Mouse (Mus musculus) heart, postnatal 0 days (tissue): ENCODE measurements around the gene Celf2. TPM values are rescaled to one million over a fixed set of nuclear protein-coding genes. Genes with fewer than 3 reads are reported as not detected.

ENCODE experiments used
- ATAC-seq: fragments of 200-750 bp; cut with Nextera tagmentation; 2 replicates; pipeline ENCODE4 v1.8.0; 2017; ENCODE audit warnings: low read depth, moderate number of reproducible peaks, moderate library complexity; ENCODE audit not compliant: insufficient read depth
- DNase-seq: peaks from one replicate; pipeline ENCODE4 v3.0.0-alpha.2; 2016; ENCODE audit warnings: low spot score
- H3K27ac ChIP-seq: fragments of 300-500 bp; sonication (generic); 2 replicates; pipeline ENCODE4 v1.5.1; 2014; ENCODE audit warnings: low read depth, mild to moderate bottlenecking
- H3K27me3 ChIP-seq: fragments of 300-500 bp; sonication (generic); 2 replicates; pipeline ENCODE4 v1.6.1; 2014; ENCODE audit warnings: low read length, mixed read lengths; ENCODE audit not compliant: control insufficient read depth, insufficient read depth
- H3K36me3 ChIP-seq: fragments of 300-500 bp; sonication (generic); replicated peaks from 2 replicates; pipeline ENCODE4 v1.6.1; 2014; ENCODE audit warnings: low read length, mixed read lengths; ENCODE audit not compliant: control insufficient read depth, insufficient read depth
- H3K4me1 ChIP-seq: fragments of 300-500 bp; sonication (generic); 2 replicates; pipeline ENCODE4 v1.6.1; 2014; ENCODE audit warnings: antibody characterized with exemption; ENCODE audit not compliant: control insufficient read depth, insufficient read depth
- H3K4me2 ChIP-seq: fragments of 300-500 bp; sonication (generic); 2 replicates; pipeline ENCODE4 v1.6.1; 2014; ENCODE audit warnings: low read depth, mild to moderate bottlenecking, low read length, moderate library complexity
- H3K4me3 ChIP-seq: fragments of 300-500 bp; sonication (generic); 2 replicates; pipeline ENCODE4 v1.5.1; 2014; ENCODE audit warnings: low read depth, low read length
- H3K9ac ChIP-seq: fragments of 300-500 bp; sonication (generic); replicated peaks from 2 replicates; pipeline ENCODE4 v1.6.1; 2014; ENCODE audit warnings: low read depth, low read length, mixed read lengths
- H3K9me3 ChIP-seq: fragments of 300-500 bp; sonication (generic); replicated peaks from 2 replicates; pipeline ENCODE4 v1.6.1; 2016; ENCODE audit warnings: low read length; ENCODE audit not compliant: control insufficient read depth
- CTCF ChIP-seq: IDR thresholded peaks from 2 replicates; pipeline ENCODE4 v1.5.1; 2016; ENCODE audit warnings: antibody characterized with exemption, control low read depth, low read depth
- EP300 ChIP-seq: IDR thresholded peaks from 2 replicates; pipeline ENCODE4 v1.6.1; 2016; ENCODE audit warnings: antibody characterized with exemption, low read depth
- WGBS: fragments of 180-500 bp; shearing (Covaris S2); extraction: QIAGEN DNeasy Blood & Tissue Kit; methylation state at CpG from one replicate; pipeline ENCODE4 v1.1.7; 2014; 5-methylcytosine and 5-hydroxymethylcytosine counted together
- polyA plus RNA-seq: library from polyadenylated mRNA; unstranded; fragments of >200 nt; fragmentation: Nextera tagmentation; extraction: Ambion mirVana; gene quantifications from 2 replicates; pipeline ENCODE4 v1.2.1, GENCODE M21; 2015
- total RNA-seq: library from RNA; depleted of rRNA; stranded (reverse); fragments of >200 nt; gene quantifications from 2 replicates; pipeline ENCODE4 v1.2.3, GENCODE M21; 2014; ENCODE audit warnings: low replicate concordance

Celf2 gene
- total and polyA plus RNA-seq, 2 experiments from 2014 or later: 47.6 to 64.9 TPM

DNA sequence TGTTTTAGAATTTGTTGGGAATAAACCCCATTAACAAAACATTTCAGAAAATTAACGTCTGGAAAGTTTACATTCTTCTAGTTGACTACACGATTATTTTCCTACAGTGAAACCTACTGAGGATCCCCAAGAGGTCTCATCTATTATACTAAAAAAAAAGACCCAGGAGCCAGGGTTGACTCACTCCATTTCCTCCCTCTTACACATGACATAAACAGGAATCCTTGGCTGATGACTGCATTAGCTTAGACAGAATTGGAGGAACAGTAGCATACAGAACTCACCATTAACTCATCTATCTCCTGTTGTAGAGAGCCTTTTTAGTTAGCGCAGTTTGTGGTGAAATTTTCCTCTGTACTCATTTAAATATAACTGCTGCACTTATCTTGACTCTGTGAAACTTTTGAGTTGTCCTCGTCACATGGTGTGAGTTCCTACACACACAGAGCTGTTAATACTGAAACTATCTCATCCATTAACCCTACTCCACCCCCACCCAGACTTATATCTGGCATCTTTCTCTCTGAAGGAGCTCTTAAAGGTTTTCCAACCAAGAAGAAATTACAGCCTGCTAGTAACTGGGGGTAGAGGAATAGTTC lies 813.9 kb downstream of the Celf2 start:
- H3K4me3 ChIP-seq: no peak overlapping the region
- 40% methylated on average over 4 of the region's 4 CpGs for WGBS
- H3K27me3 ChIP-seq: no peaks in the 10 kb centered on the region
- H3K4me2 ChIP-seq: peak overlapping the region; percentile 28; the same call in 1 of the 2 replicates
- H3K36me3 ChIP-seq: no peaks in the 10 kb centered on the region
- DNase-seq (peak; percentile 30), ATAC-seq (peak; percentile 70; the same call in 1 of the 2 replicates)
- peaks cover 20% of the 10 kb centered on the region for H3K4me1 ChIP-seq
- H3K9me3 ChIP-seq: no peaks in the 10 kb centered on the region
- TF ChIP-seq EP300 (no peak), CTCF (no peak)
- H3K27ac ChIP-seq: peak overlapping the region; percentile 55
- H3K9ac ChIP-seq: no peak overlapping the region

DNA sequence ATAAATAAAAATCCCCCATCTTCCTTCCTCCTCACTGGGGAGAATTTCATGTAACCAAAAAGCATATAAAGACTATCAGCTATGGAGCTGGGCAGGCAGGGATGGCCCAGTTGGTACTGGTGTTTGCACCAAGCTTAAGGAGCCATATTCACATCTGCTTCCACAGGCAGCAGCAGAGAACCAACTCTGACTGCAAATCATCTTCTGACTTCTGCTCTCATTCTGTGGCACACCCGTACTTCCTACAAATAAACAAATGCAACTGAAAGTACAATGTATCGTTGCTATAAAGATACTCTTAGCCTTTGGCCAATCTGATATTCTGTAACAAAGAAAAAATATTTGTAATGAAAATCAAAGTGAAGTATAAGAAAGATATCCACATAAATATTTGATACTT lies 819.7 kb downstream of the Celf2 start:
- Histone ChIP-seq H3K27ac (no peak overlapping the region), H3K4me3 (no peak overlapping the region), H3K36me3 (no peaks in the 10 kb centered on the region), H3K4me1 (no peaks in the 10 kb centered on the region), H3K9me3 (no peaks in the 10 kb centered on the region), H3K9ac (no peak overlapping the region), H3K27me3 (no peaks in the 10 kb centered on the region), H3K4me2 (no peak overlapping the region)
- 89% methylated on average over 2 of the region's 2 CpGs for WGBS
- TF ChIP-seq EP300: no peak
- DNase-seq: no peak
- no peak for ATAC-seq

DNA sequence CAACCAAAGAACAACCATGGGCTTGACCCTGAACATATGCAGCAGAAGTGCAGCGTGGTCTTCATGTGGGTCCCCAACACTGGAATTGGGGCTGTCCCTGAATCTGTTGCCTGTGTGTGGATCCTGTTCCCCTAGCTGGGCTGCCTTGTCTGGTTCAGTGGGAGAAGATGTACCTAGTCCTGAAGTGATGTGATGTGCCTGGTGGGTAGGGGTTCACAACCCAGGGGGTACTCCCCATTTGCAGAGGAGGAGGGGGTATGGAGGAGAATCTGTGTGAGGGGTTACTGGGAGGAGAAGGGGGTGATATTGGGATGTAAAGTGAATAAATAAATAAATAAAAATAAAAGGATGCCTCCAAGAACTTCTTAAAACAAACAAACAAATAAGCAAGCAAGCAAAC lies 831.1 kb downstream of the Celf2 start:
- no peak overlapping the region for H3K4me2 ChIP-seq
- TF ChIP-seq EP300: no peak
- TF ChIP-seq CTCF: no peak
- ATAC-seq (no peak), DNase-seq (no peak)
- no peak overlapping the region for H3K4me3 ChIP-seq
- no peak overlapping the region for H3K9ac ChIP-seq
- no peaks in the 10 kb centered on the region for H3K4me1 ChIP-seq
- no peaks in the 10 kb centered on the region for H3K27me3 ChIP-seq
- no peaks in the 10 kb centered on the region for H3K9me3 ChIP-seq
- WGBS: 95% methylated on average over 1 of the region's 1 CpGs
- no peak overlapping the region for H3K27ac ChIP-seq
- no peaks in the 10 kb centered on the region for H3K36me3 ChIP-seq

DNA sequence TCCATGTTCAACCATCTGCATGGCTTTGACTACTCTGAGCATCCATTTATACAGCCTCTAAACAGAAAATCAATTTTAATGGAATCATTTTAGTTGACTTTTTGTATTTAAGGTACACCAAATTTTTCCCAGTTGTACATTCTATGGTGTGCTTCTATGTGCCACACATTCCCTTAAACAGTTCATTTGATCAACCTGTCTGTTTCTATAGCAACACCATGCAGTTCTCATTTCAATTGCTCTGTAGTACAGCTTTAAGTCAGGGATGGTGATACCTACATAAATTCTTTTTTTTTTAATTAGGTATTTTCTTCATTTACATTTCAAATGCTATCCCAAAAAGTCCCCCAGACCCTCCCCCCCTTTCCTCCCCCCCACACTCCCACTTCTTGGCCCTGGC lies 831.9 kb downstream of the Celf2 start:
- Histone ChIP-seq H3K27me3 (no peaks in the 10 kb centered on the region), H3K27ac (no peak overlapping the region), H3K36me3 (no peaks in the 10 kb centered on the region), H3K9me3 (no peaks in the 10 kb centered on the region), H3K4me1 (no peaks in the 10 kb centered on the region), H3K4me3 (no peak overlapping the region), H3K4me2 (no peak overlapping the region), H3K9ac (no peak overlapping the region)
- no peak for TF ChIP-seq EP300
- no peak for TF ChIP-seq CTCF
- ATAC-seq: no peak
- no peak for DNase-seq

DNA sequence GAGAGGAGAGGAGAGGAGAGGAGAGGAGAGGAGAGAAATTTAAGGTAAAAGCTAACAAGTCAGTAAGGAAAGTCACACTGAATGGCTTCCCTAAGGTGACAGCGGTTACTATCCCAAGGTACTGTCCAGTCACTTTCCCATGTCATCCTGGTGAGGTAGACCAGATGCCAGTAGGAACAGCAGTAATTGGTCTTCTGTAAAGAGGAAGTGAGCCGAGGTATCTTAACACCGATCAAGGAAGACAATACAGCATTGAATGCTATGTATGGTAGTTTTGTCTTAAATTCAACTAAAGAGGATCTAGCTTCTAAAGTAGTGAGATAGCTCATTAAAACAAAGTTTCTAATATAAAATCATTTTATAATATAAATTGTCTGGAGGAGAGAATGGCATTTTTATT lies 835.0 kb downstream of the Celf2 start:
- no peaks in the 10 kb centered on the region for H3K27me3 ChIP-seq
- H3K36me3 ChIP-seq: no peaks in the 10 kb centered on the region
- H3K27ac ChIP-seq: no peak overlapping the region
- no peak for ATAC-seq
- H3K4me2 ChIP-seq: no peak overlapping the region
- WGBS: 79% methylated on average over 3 of the region's 3 CpGs
- TF ChIP-seq EP300: no peak
- TF ChIP-seq CTCF: no peak
- H3K4me3 ChIP-seq: no peak overlapping the region
- H3K9me3 ChIP-seq: no peaks in the 10 kb centered on the region
- H3K9ac ChIP-seq: no peak overlapping the region
- no peak for DNase-seq
- no peaks in the 10 kb centered on the region for H3K4me1 ChIP-seq

DNA sequence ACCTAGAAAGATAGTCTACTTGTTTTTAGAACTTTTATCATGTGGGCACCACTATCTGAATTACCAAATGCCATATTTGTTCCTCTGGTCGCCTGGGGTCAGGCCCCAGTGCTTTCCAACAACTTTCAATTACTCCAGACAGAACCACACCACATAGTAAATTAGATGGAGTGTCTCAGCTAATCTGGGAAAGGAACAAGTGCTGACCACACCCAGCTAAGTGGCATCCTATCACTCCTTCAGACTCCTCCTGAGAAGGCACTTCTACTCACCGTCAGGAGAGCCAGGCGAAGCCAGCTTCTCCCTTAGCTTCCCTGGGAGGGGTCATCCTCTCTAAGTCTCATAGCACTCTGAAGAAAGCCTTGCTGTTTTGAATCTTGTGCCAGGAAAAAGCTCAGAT lies 835.9 kb downstream of the Celf2 start:
- Histone ChIP-seq H3K27ac (no peak overlapping the region), H3K9ac (no peak overlapping the region), H3K9me3 (no peaks in the 10 kb centered on the region), H3K4me1 (no peaks in the 10 kb centered on the region), H3K27me3 (no peaks in the 10 kb centered on the region), H3K4me3 (no peak overlapping the region), H3K4me2 (no peak overlapping the region), H3K36me3 (no peaks in the 10 kb centered on the region)
- 77% methylated on average over 3 of the region's 3 CpGs for WGBS
- TF ChIP-seq CTCF (no peak), EP300 (no peak)
- ATAC-seq: no peak
- DNase-seq: no peak
